Mouse (Mus musculus) layer of hippocampus, adult 8-10 months (tissue): ENCODE data around the gene Hspa14. TPM values are rescaled to one million over a fixed set of nuclear protein-coding genes. Genes with fewer than 3 reads are reported as not detected.

Experiments
- total RNA-seq, 4 experiments: library from RNA; stranded (reverse); gene quantifications; 2 replicates each; pipeline ENCODE4 v1.2.4; 2022

Gene Hspa14
- total RNA-seq, 4 experiments from 2014 or later = 47.6 to 56.3 (median 53.0) TPM

Other genes starting within 250 kb of the Hspa14 start
- 10 to 100 TPM; 80.8 to 96.6 (median 88.5) TPM for gene Nmt2, start 228.6 kb downstream of the Hspa14 start, total RNA-seq
- gene Rpp38, start 180.2 kb downstream of the Hspa14 start, total RNA-seq = 10 to 100 TPM in 2 of 4 experiments, 1 to 10 TPM in 2; 8.3 to 14.4 (median 10.2) TPM
- 1 to 10 TPM in 3 of 4 experiments, under 1 TPM in 1; 0.68 to 2.0 (median 1.4) TPM for gene Acbd7, start 176.6 kb downstream of the Hspa14 start, total RNA-seq
- not detected for gene Olah, start 115.6 kb downstream of the Hspa14 start, total RNA-seq
- 1 to 10 TPM; 3.3 to 6.4 (median 4.4) TPM for gene Meig1, start 90.2 kb downstream of the Hspa14 start, total RNA-seq
- 10 to 100 TPM; 10.6 to 18.3 (median 15.4) TPM for gene Dclre1c, start 88.7 kb downstream of the Hspa14 start, total RNA-seq
- 1 to 10 TPM; 3.1 to 3.8 (median 3.6) TPM for gene Suv39h2, start 37.8 kb downstream of the Hspa14 start, total RNA-seq
- gene Gm45902, start within 50 bp of the Hspa14 start, total RNA-seq = 1 to 10 TPM; 5.3 to 7.3 (median 5.8) TPM
- gene Cdnf, start 216 bp upstream of the Hspa14 start, total RNA-seq = 1 to 10 TPM in 2 of 4 experiments, under 1 TPM in 2; 0.83 to 3.2 (median 1.2) TPM
- gene Fam107b, start 57.7 kb upstream of the Hspa14 start, total RNA-seq = 10 to 100 TPM; 11.5 to 17.4 (median 13.9) TPM